In the genomic region with DNA sequence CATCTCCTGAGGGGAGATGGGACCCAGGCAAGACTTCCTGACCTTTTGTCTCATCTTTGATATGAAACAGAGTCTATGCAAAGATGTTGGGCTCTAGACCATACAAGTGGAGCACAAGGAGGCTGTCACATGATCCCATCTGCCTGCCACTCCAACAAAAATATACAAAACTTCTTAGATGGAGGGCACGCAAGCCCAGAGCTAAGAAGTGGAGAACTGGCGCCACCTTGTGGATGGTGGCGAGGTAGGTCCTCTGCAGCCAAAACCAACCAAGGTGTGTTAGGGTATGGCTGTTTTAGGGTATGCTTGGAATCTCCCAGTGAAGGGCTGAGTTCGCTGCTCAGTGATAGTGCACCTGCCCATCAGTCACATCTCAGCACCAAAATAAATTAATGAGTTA, we compare ENCODE assay signal across 9 mouse cellular contexts. TPM values are rescaled to one million over a fixed set of nuclear protein-coding genes. Genes with fewer than 3 reads are reported as not detected.
DNase-seq lines count a peak whose midpoint lies in the region; ATAC-seq and TF ChIP-seq lines count a peak whose summit lies in the region.
"Had no signal": no experiment of that assay in that cellular context is flagged by ENCODE, and none has a peak within 500 bp of the region (broad histone marks: within the 10 kb centered on the region; RNA-seq: fewer than 3 reads in every experiment).

No protein-coding gene starts in this region.

- no peak overlapping the region for H3K9ac ChIP-seq in kidney, embryonic 16.5 days (replicated peaks; ENCODE audit: low read length)
- H3K9ac ChIP-seq in MEL (ENCODE audit: control insufficient read depth, low read depth, low read length, poor library complexity, severe bottlenecking): no peak overlapping the region

- peak; percentile 53 for DNase-seq in kidney, adult 18-20 months
- peak; percentile 52 for DNase-seq in MEL (ENCODE audit: low read depth, low spot score)
- DNase-seq in c-Kit-positive CD71-positive TER-119-negative erythroid progenitor cells, embryonic 14.5 days (ENCODE audit: low read depth): peak; percentile 37
- peak; percentile 55 to 67 for DNase-seq in left cerebral cortex, postnatal 25 days (ENCODE audit: low spot score in 2 of 2)
- DNase-seq in retina, postnatal 1 day: peak; percentile 71
- no peak for DNase-seq in urinary bladder, postnatal 36 days (ENCODE audit: low spot score in 2 of 2)

- no peak overlapping the region for H3K4me3 ChIP-seq in kidney, embryonic 16.5 days (ENCODE audit: low read length)
- H3K4me3 ChIP-seq in MEL (ENCODE audit: control insufficient read depth in 1 of 2, insufficient read depth in 1 of 2, low read depth in 2 of 2, low read length in 2 of 2): no peak overlapping the region
- H3K4me3 ChIP-seq: megakaryocyte, embryonic 14.5 days had no signal

- H3K4me2 ChIP-seq in kidney, embryonic 16.5 days (replicated peaks; ENCODE audit: low read depth, low read length): no peak overlapping the region

- no peaks in the 10 kb centered on the region for H3K4me1 ChIP-seq in kidney, embryonic 16.5 days (ENCODE audit: insufficient read depth, low read length)
- no peaks in the 10 kb centered on the region for H3K4me1 ChIP-seq in MEL (ENCODE audit: control insufficient read depth in 1 of 2, insufficient read depth in 2 of 2, low read length in 2 of 2)
- H3K4me1 ChIP-seq: megakaryocyte, embryonic 14.5 days had no signal

- TF ChIP-seq CTCF in MEL (IDR thresholded peaks at IDR 0.05 in 2 of 3, conservative IDR thresholded peaks at IDR 0.05 in 1 of 3; ENCODE audit: control insufficient read depth in 1 of 3, insufficient read depth in 1 of 3, low read depth in 2 of 3, low read length in 3 of 3, poor library complexity in 1 of 3, severe bottlenecking in 1 of 3): peak; percentile 73 to 88 (median 86)

- no peak for ATAC-seq in kidney, embryonic 16.5 days (ENCODE audit: low FRiP score, low TSS enrichment)
- peak; percentile 70; the same call in 1 of the 2 replicates for ATAC-seq in frontal cortex, adult (ENCODE audit: low TSS enrichment)

- H3K27me3 ChIP-seq in kidney, embryonic 16.5 days (ENCODE audit: insufficient read depth, low read length): peaks cover 17% of the 10 kb centered on the region; the same call in 1 of the 2 replicates
- H3K27me3 ChIP-seq in MEL (ENCODE audit: control insufficient read depth in 1 of 2, insufficient read depth in 2 of 2, low read length in 2 of 2): no peaks in the 10 kb centered on the region

- TF ChIP-seq EP300 in MEL (IDR thresholded peaks at IDR 0.05; ENCODE audit: low read depth in 1 of 2, low read length in 2 of 2): no peak

- TF ChIP-seq RAD21 in MEL (IDR thresholded peaks at IDR 0.05; ENCODE audit: low read depth, low read length): peak; percentile 53

- intact Hi-C loops in left cerebral cortex, postnatal 25 days (cut with DNase I): loop anchor here (2.0 to 10.0 kb wide), 4 partner anchors 88 to 265 kb away; partner anchors contain the start of genes 1700008O03Rik and Syt3

- H3K36me3 ChIP-seq in kidney, embryonic 16.5 days (ENCODE audit: insufficient read depth, low read length): no peaks in the 10 kb centered on the region
- H3K36me3 ChIP-seq in MEL (ENCODE audit: control insufficient read depth in 1 of 2, insufficient read depth in 2 of 2, low read length in 2 of 2): no peaks in the 10 kb centered on the region

- no peaks in the 10 kb centered on the region for H3K9me3 ChIP-seq in kidney, embryonic 16.5 days (ENCODE audit: low read length)
- H3K9me3 ChIP-seq in MEL (replicated peaks; ENCODE audit: insufficient read depth, low read length): no peaks in the 10 kb centered on the region
- H3K9me3 ChIP-seq: megakaryocyte, embryonic 14.5 days had no signal

- no peaks in the 10 kb centered on the region for H3K79me2 ChIP-seq in MEL (ENCODE audit: control insufficient read depth, insufficient read depth, low read length, poor library complexity)

- no peak for TF ChIP-seq POLR2A in MEL (IDR thresholded peaks at IDR 0.05; ENCODE audit: control insufficient read depth in 1 of 2, insufficient read depth in 1 of 2, low read depth in 1 of 2, low read length in 2 of 2, poor library complexity in 1 of 2)

- H3K27ac ChIP-seq in kidney, embryonic 16.5 days (ENCODE audit: low read length): no peak overlapping the region
- H3K27ac ChIP-seq in MEL (ENCODE audit: control insufficient read depth, low read depth, low read length): no peak overlapping the region

- 9% methylated on average over 4 of the region's 4 CpGs for WGBS in kidney, embryonic 16.5 days

TF ChIP-seq in MEL, 35 proteins besides CTCF, POLR2A, EP300 and RAD21:
- TF ChIP-seq ZC3H11A (IDR thresholded peaks at IDR 0.05; ENCODE audit: low read depth, low read length) (peak; percentile 9; the same call in 1 of the 2 replicates), TCF12 (IDR thresholded peaks at IDR 0.05; ENCODE audit: low read depth, low read length) (no peak), USF1 (IDR thresholded peaks at IDR 0.05; ENCODE audit: low read depth, low read length) (no peak), SMC3 (IDR thresholded peaks at IDR 0.05; ENCODE audit: low read depth, low read length) (peak; percentile 52)

RNA-seq across cellular contexts. Expression of gene Myh14, which starts 20.7 kb away (rescaled TPM):
- 1.7 and 2.0 TPM in 2 replicates for polyA plus RNA-seq in kidney, embryonic 16.5 days (2015; fragmentation: Nextera tagmentation; extraction: Ambion mirVana)
- under 0.01 and 0.07 TPM in 2 replicates for total RNA-seq in MEL (2012; rRNA removed)
- polyA plus RNA-seq in MEL (2012; ENCODE audit: insufficient read depth in 1 of 2, insufficient read length in 2 of 2, low read depth in 1 of 2, low replicate concordance in 2 of 2, missing spikeins in 1 of 2): under 1 TPM in 1 of 2 experiments, not detected in 1; 0.08 TPM
- 10 to 100 TPM; 15.4 to 20.6 TPM for total RNA-seq in left cerebral cortex, postnatal 25 days (2021)

RNA-seq across cellular contexts. Expression of gene Izumo2, which starts 58.6 kb away (rescaled TPM):
- not detected in 2 replicates for polyA plus RNA-seq in kidney, embryonic 16.5 days (2015; fragmentation: Nextera tagmentation; extraction: Ambion mirVana)
- total RNA-seq in MEL (2012; rRNA removed): not detected in 2 replicates
- not detected for polyA plus RNA-seq in MEL (2012; ENCODE audit: insufficient read depth in 1 of 2, insufficient read length in 2 of 2, low read depth in 1 of 2, low replicate concordance in 2 of 2, missing spikeins in 1 of 2)
- total RNA-seq in left cerebral cortex, postnatal 25 days (2021): not detected

RNA-seq across cellular contexts. Expression of gene Kcnc3, which starts 59.5 kb away (rescaled TPM):
- polyA plus RNA-seq in kidney, embryonic 16.5 days (2015; fragmentation: Nextera tagmentation; extraction: Ambion mirVana): 0.11 and 0.14 TPM in 2 replicates
- not detected in 2 replicates for total RNA-seq in MEL (2012; rRNA removed)
- not detected for polyA plus RNA-seq in MEL (2012; ENCODE audit: insufficient read depth in 1 of 2, insufficient read length in 2 of 2, low read depth in 1 of 2, low replicate concordance in 2 of 2, missing spikeins in 1 of 2)
- total RNA-seq in left cerebral cortex, postnatal 25 days (2021): 10 to 100 TPM; 85.1 to 94.3 TPM

Comparison
In these comparisons a context has a peak if more than half of its experiments do, and no peak if none do; other contexts are left out.
1. DNase-seq: peak in kidney, adult 18-20 months (single experiment), MEL (single experiment), c-Kit-positive CD71-positive TER-119-negative erythroid progenitor cells, embryonic 14.5 days (single experiment), left cerebral cortex, postnatal 25 days (2 of 2) and retina, postnatal 1 day (single experiment); none in urinary bladder, postnatal 36 days (0 of 2).
2. RNA of gene Myh14, which starts 20.7 kb away (total RNA-seq): 15.4 to 20.6 TPM in left cerebral cortex, postnatal 25 days; under 0.01 to 0.07 TPM in MEL; every median in the first group is over 10 times any median in the second.
3. RNA of gene Kcnc3, which starts 59.5 kb away (total RNA-seq): 85.1 to 94.3 TPM in left cerebral cortex, postnatal 25 days; not detected in MEL; every median in the first group is over 10 times any median in the second.